Mouse (Mus musculus) spleen, adult 2 months (tissue): ENCODE results near the gene 5430402E10Rik.
"Not testable (repeated sequence)": the region's sequence is repeated elsewhere in the genome, so short reads cannot be mapped to it uniquely, and the experiment has no call there.

Experiments
- CTCF ChIP-seq: fragments of 200-500 bp; IDR thresholded peaks from 2 replicates; pipeline ENCODE4 v1.5.1; 2011; ENCODE audit warnings: mild to moderate bottlenecking, inconsistent platforms; ENCODE audit not compliant: insufficient read depth, insufficient read length, insufficient replicate concordance; ENCODE audit errors: extremely low read depth
- POLR2A ChIP-seq: fragments of 200-500 bp; IDR thresholded peaks from 2 replicates; pipeline ENCODE4 v1.6.1; 2011; ENCODE audit warnings: low read depth, low read length, inconsistent platforms

- not testable (repeated sequence) for TF ChIP-seq POLR2A, CTCF
Observed at GRCm38 (mm10) chrX:77880033-77880432, 44.8 kb downstream of the 5430402E10Rik start.
